Mouse (Mus musculus) forebrain, embryonic 14.5 days (tissue): Measurements from ENCODE around the gene Avpr1b. TPM values are rescaled to one million over a fixed set of nuclear protein-coding genes. Genes with fewer than 3 reads are reported as not detected.

Experiments used
- ATAC-seq: fragments of 200-750 bp; cut with Nextera tagmentation; 2 replicates; pipeline ENCODE4 v1.8.0; 2017; ENCODE audit warnings: mild to moderate bottlenecking, moderate library complexity
- DNase-seq: peaks from one replicate; pipeline ENCODE4 v3.0.0-alpha.2; 2015; ENCODE audit warnings: low spot score
- H3K27ac ChIP-seq: fragments of 300-500 bp; sonication (generic); 2 replicates; pipeline ENCODE4 v1.5.1; 2014; ENCODE audit warnings: low read depth, mild to moderate bottlenecking, control low read depth, low read length, moderate library complexity
- H3K27me3 ChIP-seq: fragments of 300-500 bp; sonication (generic); replicated peaks from 2 replicates; pipeline ENCODE4 v1.6.1; 2014; ENCODE audit warnings: low read length, control low read depth, mixed read lengths; ENCODE audit not compliant: control insufficient read depth, insufficient read depth
- H3K36me3 ChIP-seq: fragments of 300-500 bp; sonication (generic); 2 replicates; pipeline ENCODE4 v1.6.1; 2014; ENCODE audit warnings: low read length, control low read depth; ENCODE audit not compliant: control insufficient read depth, insufficient read depth
- H3K4me1 ChIP-seq: fragments of 300-500 bp; sonication (generic); 2 replicates; pipeline ENCODE4 v1.6.1; 2014; ENCODE audit warnings: antibody characterized with exemption, low read length, control low read depth; ENCODE audit not compliant: control insufficient read depth, insufficient read depth
- H3K4me2 ChIP-seq: fragments of 300-500 bp; sonication (generic); 2 replicates; pipeline ENCODE4 v1.6.1; 2014; ENCODE audit warnings: mild to moderate bottlenecking, control low read depth, low read length
- H3K4me3 ChIP-seq: fragments of 300-500 bp; sonication (generic); 2 replicates; pipeline ENCODE4 v1.5.1; 2014; ENCODE audit warnings: low read depth, low read length, control low read depth
- H3K9ac ChIP-seq: fragments of 300-500 bp; sonication (generic); 2 replicates; pipeline ENCODE4 v1.6.1; 2014; ENCODE audit warnings: mild to moderate bottlenecking, low read length, control low read depth, moderate library complexity
- H3K9me3 ChIP-seq: fragments of 300-500 bp; sonication (generic); replicated peaks from 2 replicates; pipeline ENCODE4 v1.6.1; 2016; ENCODE audit warnings: low read length, control low read depth, mixed read lengths; ENCODE audit not compliant: control insufficient read depth
- WGBS: fragments of 180-500 bp; shearing (Covaris S2); extraction: QIAGEN DNeasy Blood & Tissue Kit; methylation state at CpG from one replicate; pipeline ENCODE4 v1.1.7; 2014; 5-methylcytosine and 5-hydroxymethylcytosine counted together
- polyA plus RNA-seq: library from polyadenylated mRNA; unstranded; fragments of >200 nt; fragmentation: Nextera tagmentation; extraction: Ambion mirVana; gene quantifications from 2 replicates; pipeline ENCODE4 v1.2.1, GENCODE M21; 2014

Avpr1b gene
- polyA plus RNA-seq, 1 experiment from 2014 or later, result not detected

GRCm38 (mm10) chr1:131573721-131574120, 25.3 kb upstream of the Avpr1b start:
- no peak overlapping the region for H3K4me3 ChIP-seq
- no peak overlapping the region for H3K27ac ChIP-seq
- no peaks in the 10 kb centered on the region for H3K9me3 ChIP-seq
- H3K4me1 ChIP-seq, result no peaks in the 10 kb centered on the region
- H3K4me2 ChIP-seq, result no peak overlapping the region
- no peaks in the 10 kb centered on the region for H3K27me3 ChIP-seq
- WGBS, result 97% methylated on average over 14 of the region's 14 CpGs
- ATAC-seq (no peak; the same call in 1 of the 2 replicates), DNase-seq (peak; percentile 39)
- no peaks in the 10 kb centered on the region for H3K36me3 ChIP-seq
- H3K9ac ChIP-seq, result no peak overlapping the region

- no peak overlapping the region for H3K27ac ChIP-seq
- no peak for ATAC-seq
- peak; percentile 17 for DNase-seq
- no peak overlapping the region for H3K9ac ChIP-seq
- 82% methylated on average over 17 of the region's 17 CpGs for WGBS
- no peaks in the 10 kb centered on the region for H3K36me3 ChIP-seq
- no peak overlapping the region for H3K4me2 ChIP-seq
- H3K4me1 ChIP-seq, result no peaks in the 10 kb centered on the region
- no peak overlapping the region for H3K4me3 ChIP-seq
- H3K27me3 ChIP-seq, result no peaks in the 10 kb centered on the region
- H3K9me3 ChIP-seq, result no peaks in the 10 kb centered on the region
Measured at GRCm38 (mm10) chr1:131578943-131579680, 19.9 kb upstream of the Avpr1b start.

GRCm38 (mm10) chr1:131580389-131580788, 18.6 kb upstream of the Avpr1b start:
- ATAC-seq (no peak), DNase-seq (no peak)
- Histone ChIP-seq H3K36me3 (no peaks in the 10 kb centered on the region), H3K4me2 (no peak overlapping the region), H3K4me3 (no peak overlapping the region), H3K27ac (no peak overlapping the region), H3K9me3 (no peaks in the 10 kb centered on the region), H3K4me1 (no peaks in the 10 kb centered on the region), H3K9ac (no peak overlapping the region), H3K27me3 (no peaks in the 10 kb centered on the region)
- WGBS, result 61% methylated on average over 4 of the region's 4 CpGs

GRCm38 (mm10) chr1:131583598-131583997, 15.4 kb upstream of the Avpr1b start:
- H3K4me2 ChIP-seq, result no peak overlapping the region
- no peak overlapping the region for H3K27ac ChIP-seq
- no peaks in the 10 kb centered on the region for H3K9me3 ChIP-seq
- 91% methylated on average over 3 of the region's 3 CpGs for WGBS
- no peaks in the 10 kb centered on the region for H3K36me3 ChIP-seq
- no peaks in the 10 kb centered on the region for H3K27me3 ChIP-seq
- no peak overlapping the region for H3K9ac ChIP-seq
- no peak for DNase-seq
- H3K4me3 ChIP-seq, result no peak overlapping the region
- ATAC-seq, result no peak
- H3K4me1 ChIP-seq, result no peaks in the 10 kb centered on the region

DNA sequence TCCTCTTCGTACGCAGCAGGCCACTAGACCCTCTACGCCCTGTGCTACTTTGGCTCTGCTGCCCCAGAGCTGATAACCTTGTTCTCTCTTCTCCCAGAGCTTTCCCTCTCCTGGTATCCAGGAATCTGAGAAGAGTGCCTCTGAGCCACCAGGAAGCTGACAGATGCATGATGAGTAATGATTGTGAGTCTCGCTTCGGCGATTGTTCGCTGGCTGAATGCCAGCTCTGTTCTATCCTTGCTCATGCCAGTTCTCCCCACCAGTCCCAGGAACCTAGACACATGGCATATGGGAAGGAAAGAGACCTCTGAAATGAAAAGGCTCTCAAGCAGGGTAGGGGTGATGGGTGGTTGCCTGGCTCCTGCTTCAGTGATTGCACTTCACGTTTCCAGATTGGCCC, 12.2 kb upstream of the Avpr1b start:
- no peak for ATAC-seq
- Histone ChIP-seq H3K9me3 (no peaks in the 10 kb centered on the region), H3K27me3 (no peaks in the 10 kb centered on the region), H3K4me1 (no peaks in the 10 kb centered on the region), H3K4me3 (no peak overlapping the region), H3K27ac (no peak overlapping the region), H3K36me3 (no peaks in the 10 kb centered on the region), H3K4me2 (no peak overlapping the region), H3K9ac (no peak overlapping the region)
- DNase-seq, result peak; percentile 34
- WGBS, result 82% methylated on average over 8 of the region's 8 CpGs

DNA sequence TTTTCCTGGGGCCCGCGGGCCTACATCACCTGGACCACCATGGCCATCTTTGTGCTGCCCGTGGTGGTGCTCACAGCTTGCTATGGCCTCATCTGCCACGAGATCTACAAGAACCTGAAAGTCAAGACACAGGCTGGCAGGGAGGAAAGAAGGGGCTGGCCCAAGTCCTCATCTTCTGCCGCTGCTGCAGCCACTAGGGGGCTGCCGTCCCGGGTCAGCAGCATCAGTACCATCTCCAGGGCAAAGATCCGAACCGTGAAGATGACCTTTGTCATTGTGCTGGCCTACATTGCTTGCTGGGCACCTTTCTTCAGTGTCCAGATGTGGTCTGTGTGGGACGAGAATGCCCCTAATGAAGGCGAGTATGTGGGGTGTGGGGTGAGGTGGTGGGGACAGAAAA, 1.3 kb downstream of the Avpr1b start:
- no peak overlapping the region for H3K4me2 ChIP-seq
- no peaks in the 10 kb centered on the region for H3K4me1 ChIP-seq
- H3K9me3 ChIP-seq, result no peaks in the 10 kb centered on the region
- WGBS, result 36% methylated on average over 11 of the region's 11 CpGs
- no peak overlapping the region for H3K9ac ChIP-seq
- no peak for ATAC-seq
- no peaks in the 10 kb centered on the region for H3K36me3 ChIP-seq
- no peak overlapping the region for H3K27ac ChIP-seq
- H3K4me3 ChIP-seq, result no peak overlapping the region
- no peaks in the 10 kb centered on the region for H3K27me3 ChIP-seq
- no peak for DNase-seq

- Histone ChIP-seq H3K4me3 (no peak overlapping the region), H3K9ac (no peak overlapping the region), H3K4me2 (no peak overlapping the region), H3K27ac (no peak overlapping the region), H3K4me1 (no peaks in the 10 kb centered on the region), H3K36me3 (no peaks in the 10 kb centered on the region), H3K27me3 (no peaks in the 10 kb centered on the region), H3K9me3 (no peaks in the 10 kb centered on the region)
- no peak for DNase-seq
- no peak for ATAC-seq
- WGBS, result 86% methylated on average over 2 of the region's 2 CpGs
Measured at GRCm38 (mm10) chr1:131606719-131607118, 7.7 kb downstream of the Avpr1b start.

- Histone ChIP-seq H3K9ac (no peak overlapping the region), H3K4me2 (no peak overlapping the region), H3K27ac (no peak overlapping the region), H3K27me3 (no peaks in the 10 kb centered on the region), H3K36me3 (no peaks in the 10 kb centered on the region), H3K9me3 (no peaks in the 10 kb centered on the region), H3K4me1 (no peaks in the 10 kb centered on the region), H3K4me3 (no peak overlapping the region)
- no peak for DNase-seq
- WGBS, result 67% methylated on average over 4 of the region's 4 CpGs
- no peak for ATAC-seq
Measured at GRCm38 (mm10) chr1:131612556-131613155, 13.6 kb downstream of the Avpr1b start.

- no peak overlapping the region for H3K4me2 ChIP-seq
- peak; percentile 57; the same call in 1 of the 2 replicates for ATAC-seq
- no peaks in the 10 kb centered on the region for H3K27me3 ChIP-seq
- 81% methylated on average over 16 of the region's 16 CpGs for WGBS
- H3K4me3 ChIP-seq, result no peak overlapping the region
- H3K27ac ChIP-seq, result no peak overlapping the region
- no peaks in the 10 kb centered on the region for H3K4me1 ChIP-seq
- peak; percentile 76 for DNase-seq
- H3K9me3 ChIP-seq, result no peaks in the 10 kb centered on the region
- H3K36me3 ChIP-seq, result no peaks in the 10 kb centered on the region
- no peak overlapping the region for H3K9ac ChIP-seq
Measured at GRCm38 (mm10) chr1:131613361-131614133, 14.5 kb downstream of the Avpr1b start.
